Mouse (Mus musculus): Measurements from ENCODE around the gene Il17rd.
A peak's percentile ranks its signal among the peaks of the same experiment; 100 is the strongest.

The Il17rd gene

GRCm38 (mm10) chr14:27096779-27097178, 58.0 kb downstream of the Il17rd start:
- DNase-seq, result no peak

GRCm38 (mm10) chr14:27101735-27102134, 63.0 kb downstream of the Il17rd start:
- no peak for DNase-seq

- no peak for DNase-seq
These were observed 64.0 kb downstream of the Il17rd start for GRCm38 (mm10) chr14:27102720-27103119.

- DNase-seq, result no peak
These were observed 67.2 kb downstream of the Il17rd start for GRCm38 (mm10) chr14:27105731-27106457.

GRCm38 (mm10) chr14:27108748-27109504, 70.2 kb downstream of the Il17rd start:
- DNase-seq, result peak; percentile 10

GRCm38 (mm10) chr14:27114362-27115274, 75.9 kb downstream of the Il17rd start, which contains the start of gene Arhgef3:
Arhgef3 (plus strand) TSS chr14:27114899.
- peak; percentile 6 for DNase-seq

GRCm38 (mm10) chr14:27115275-27115660, 76.5 kb downstream of the Il17rd start:
- no peak for DNase-seq

- DNase-seq, result no peak
These were observed 77.2 kb downstream of the Il17rd start for GRCm38 (mm10) chr14:27115991-27116390.

- DNase-seq, result no peak
These were observed 77.9 kb downstream of the Il17rd start for GRCm38 (mm10) chr14:27116577-27117165.

- DNase-seq, result no peak
These were observed 79.8 kb downstream of the Il17rd start for GRCm38 (mm10) chr14:27118546-27118945.

GRCm38 (mm10) chr14:27122646-27123045, 83.9 kb downstream of the Il17rd start:
- DNase-seq, result no peak

- no peak for DNase-seq
These were observed 84.8 kb downstream of the Il17rd start for GRCm38 (mm10) chr14:27123543-27123942.

GRCm38 (mm10) chr14:27130031-27130430, 91.3 kb downstream of the Il17rd start:
- DNase-seq, result no peak

GRCm38 (mm10) chr14:27130676-27131075, 91.9 kb downstream of the Il17rd start:
- no peak for DNase-seq

GRCm38 (mm10) chr14:27131521-27131920, 92.8 kb downstream of the Il17rd start:
- DNase-seq, result no peak

- DNase-seq, result no peak
These were observed 100.2 kb downstream of the Il17rd start for GRCm38 (mm10) chr14:27138891-27139290.

GRCm38 (mm10) chr14:27139968-27140367, 101.2 kb downstream of the Il17rd start:
- DNase-seq, result no peak

- no peak for DNase-seq
These were observed 102.7 kb downstream of the Il17rd start for GRCm38 (mm10) chr14:27141486-27141885.

- no peak for DNase-seq
These were observed 103.9 kb downstream of the Il17rd start for GRCm38 (mm10) chr14:27142680-27143079.

- no peak for DNase-seq
These were observed 106.7 kb downstream of the Il17rd start for GRCm38 (mm10) chr14:27145171-27146045.

- DNase-seq, result no peak
These were observed 109.0 kb downstream of the Il17rd start for GRCm38 (mm10) chr14:27147726-27148125.

- DNase-seq, result no peak
These were observed 110.7 kb downstream of the Il17rd start for GRCm38 (mm10) chr14:27149401-27149800.

Data from cerebellum, adult 11-12 months (tissue).